Mouse (Mus musculus) neural tube, embryonic 14.5 days (tissue): ENCODE measurements around the gene Slc22a14. TPM values are rescaled to one million over a fixed set of nuclear protein-coding genes. Genes with fewer than 3 reads are reported as not detected.

Source experiments
- ATAC-seq: fragments of 200-750 bp; cut with Nextera tagmentation; 2 replicates; pipeline ENCODE4 v1.8.0; 2017; ENCODE audit warnings: low read depth, mild to moderate bottlenecking, moderate TSS enrichment, moderate library complexity
- H3K27ac ChIP-seq: fragments of 300-500 bp; sonication (generic); 2 replicates; pipeline ENCODE4 v1.5.1; 2014; ENCODE audit warnings: low read depth, mild to moderate bottlenecking, control low read depth, low read length, moderate library complexity, mixed read lengths
- H3K27me3 ChIP-seq: fragments of 300-500 bp; sonication (generic); 2 replicates; pipeline ENCODE4 v1.6.1; 2014; ENCODE audit warnings: low read length; ENCODE audit not compliant: control insufficient read depth, insufficient read depth
- H3K36me3 ChIP-seq: fragments of 300-500 bp; sonication (generic); 2 replicates; pipeline ENCODE4 v1.6.1; 2014; ENCODE audit warnings: low read length, mixed read lengths; ENCODE audit not compliant: control insufficient read depth, insufficient read depth
- H3K4me1 ChIP-seq: fragments of 300-500 bp; sonication (generic); 2 replicates; pipeline ENCODE4 v1.6.1; 2014; ENCODE audit warnings: low read length; ENCODE audit not compliant: control insufficient read depth, insufficient read depth
- H3K4me2 ChIP-seq: fragments of 300-500 bp; sonication (generic); 2 replicates; pipeline ENCODE4 v1.6.1; 2014; ENCODE audit warnings: mild to moderate bottlenecking, low read depth, low read length, control low read depth
- H3K4me3 ChIP-seq: fragments of 300-500 bp; sonication (generic); 2 replicates; pipeline ENCODE4 v1.5.1; 2014; ENCODE audit warnings: low read depth, low read length, control low read depth, mixed read lengths
- H3K9ac ChIP-seq: fragments of 300-500 bp; sonication (generic); replicated peaks from 2 replicates; pipeline ENCODE4 v1.6.1; 2014; ENCODE audit warnings: low read depth, mild to moderate bottlenecking, control low read depth, low read length, mixed read lengths
- H3K9me3 ChIP-seq: fragments of 300-500 bp; sonication (generic); 2 replicates; pipeline ENCODE4 v1.6.1; 2016; ENCODE audit warnings: low read length; ENCODE audit not compliant: control insufficient read depth
- WGBS: fragments of 180-500 bp; shearing (Covaris S2); extraction: QIAGEN DNeasy Blood & Tissue Kit; methylation state at CpG from one replicate; pipeline ENCODE4 v1.1.7; 2014; 5-methylcytosine and 5-hydroxymethylcytosine counted together
- polyA plus RNA-seq: library from polyadenylated mRNA; unstranded; fragments of >200 nt; fragmentation: Nextera tagmentation; extraction: Ambion mirVana; gene quantifications from 2 replicates; pipeline ENCODE4 v1.2.1, GENCODE M21; 2014

Slc22a14 gene
- polyA plus RNA-seq, 1 experiment from 2014 or later = not detected

- no peaks in the 10 kb centered on the region for H3K9me3 ChIP-seq
- H3K27me3 ChIP-seq = no peaks in the 10 kb centered on the region
- H3K4me2 ChIP-seq = no peak overlapping the region
- no peak overlapping the region for H3K4me3 ChIP-seq
- H3K27ac ChIP-seq = no peak overlapping the region
- 87% methylated on average over 5 of the region's 5 CpGs for WGBS
- H3K9ac ChIP-seq = no peak overlapping the region
- H3K4me1 ChIP-seq = no peaks in the 10 kb centered on the region
- no peak for ATAC-seq
- H3K36me3 ChIP-seq = no peaks in the 10 kb centered on the region
These were observed 163.7 kb downstream of the Slc22a14 start for GRCm38 (mm10) chr9:119201653-119202052.

DNA sequence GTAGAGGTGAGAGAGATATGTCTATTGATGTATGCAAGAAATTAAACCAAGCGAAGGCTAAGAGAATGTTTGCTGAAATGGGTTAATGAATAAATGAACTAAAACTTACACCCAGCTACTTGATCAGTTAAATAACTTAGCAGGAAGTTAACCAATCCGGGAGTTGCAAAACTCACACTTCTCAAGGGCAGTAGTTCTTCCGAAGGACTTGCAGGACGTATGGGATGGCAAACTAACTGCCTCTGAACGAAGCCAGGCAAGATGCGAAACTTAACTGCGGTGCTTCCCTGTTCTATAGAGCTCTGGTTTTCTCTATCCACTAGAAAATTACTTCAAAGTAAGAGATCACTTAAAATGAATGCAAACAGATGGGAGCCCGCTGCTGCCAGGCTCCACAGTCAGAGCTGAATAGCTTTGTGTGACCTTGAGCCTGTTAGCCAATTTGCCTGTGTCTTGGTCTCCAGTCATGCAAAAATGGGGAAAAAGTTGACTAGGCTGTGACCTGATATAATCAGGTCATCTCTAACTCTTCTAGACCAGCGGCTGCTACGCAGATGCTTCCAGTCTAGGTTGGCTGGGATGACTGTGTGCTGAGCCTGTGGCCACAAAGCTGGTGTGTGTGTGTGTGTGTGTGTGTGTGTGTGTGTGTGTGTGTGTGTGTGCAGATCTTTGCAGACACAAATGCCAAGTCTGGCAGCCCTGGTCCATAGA lies 166.0 kb downstream of the Slc22a14 start:
- H3K27ac ChIP-seq = no peak overlapping the region
- WGBS = 90% methylated on average over 10 of the region's 10 CpGs
- no peaks in the 10 kb centered on the region for H3K9me3 ChIP-seq
- H3K27me3 ChIP-seq = no peaks in the 10 kb centered on the region
- H3K9ac ChIP-seq = no peak overlapping the region
- H3K36me3 ChIP-seq = no peaks in the 10 kb centered on the region
- ATAC-seq = no peak
- no peaks in the 10 kb centered on the region for H3K4me1 ChIP-seq
- H3K4me3 ChIP-seq = no peak overlapping the region
- no peak overlapping the region for H3K4me2 ChIP-seq

- no peaks in the 10 kb centered on the region for H3K9me3 ChIP-seq
- H3K4me3 ChIP-seq = no peak overlapping the region
- ATAC-seq = no peak
- no peaks in the 10 kb centered on the region for H3K27me3 ChIP-seq
- H3K36me3 ChIP-seq = no peaks in the 10 kb centered on the region
- H3K4me2 ChIP-seq = no peak overlapping the region
- no peak overlapping the region for H3K9ac ChIP-seq
- WGBS = 40% methylated on average over 11 of the region's 11 CpGs
- no peaks in the 10 kb centered on the region for H3K4me1 ChIP-seq
- H3K27ac ChIP-seq = no peak overlapping the region
These were observed 173.0 kb downstream of the Slc22a14 start for GRCm38 (mm10) chr9:119192202-119192990.

DNA sequence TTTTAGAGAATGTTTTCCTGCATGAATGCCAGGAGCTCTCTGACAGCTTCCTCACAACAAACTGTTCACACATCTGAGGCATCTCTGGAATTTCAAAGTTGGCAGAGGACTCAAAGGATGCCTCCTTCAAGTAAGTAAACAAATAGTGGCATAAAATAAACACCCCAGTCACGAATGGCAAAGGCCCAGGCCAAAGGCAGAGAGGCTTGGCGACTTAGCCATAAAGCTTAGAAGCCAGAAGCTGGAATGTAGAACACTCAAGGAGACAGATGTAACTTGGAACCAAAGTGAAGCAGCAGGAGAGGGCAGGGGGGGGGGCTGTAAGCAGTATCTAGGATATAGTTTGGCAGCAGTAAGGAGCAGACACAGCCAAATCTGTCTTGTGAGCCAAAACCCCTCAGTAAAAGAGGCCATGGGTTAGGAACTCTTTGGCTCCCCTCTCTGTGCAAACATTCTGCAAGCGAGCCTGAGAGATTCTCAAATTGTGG lies 184.1 kb downstream of the Slc22a14 start:
- no peaks in the 10 kb centered on the region for H3K27me3 ChIP-seq
- H3K4me3 ChIP-seq = no peak overlapping the region
- H3K4me1 ChIP-seq = no peaks in the 10 kb centered on the region
- H3K36me3 ChIP-seq = no peaks in the 10 kb centered on the region
- 38% methylated on average over 3 of the region's 3 CpGs for WGBS
- no peak; the same call in 1 of the 2 replicates for ATAC-seq
- no peak overlapping the region for H3K9ac ChIP-seq
- no peaks in the 10 kb centered on the region for H3K9me3 ChIP-seq
- no peak overlapping the region for H3K4me2 ChIP-seq
- no peak overlapping the region for H3K27ac ChIP-seq

DNA sequence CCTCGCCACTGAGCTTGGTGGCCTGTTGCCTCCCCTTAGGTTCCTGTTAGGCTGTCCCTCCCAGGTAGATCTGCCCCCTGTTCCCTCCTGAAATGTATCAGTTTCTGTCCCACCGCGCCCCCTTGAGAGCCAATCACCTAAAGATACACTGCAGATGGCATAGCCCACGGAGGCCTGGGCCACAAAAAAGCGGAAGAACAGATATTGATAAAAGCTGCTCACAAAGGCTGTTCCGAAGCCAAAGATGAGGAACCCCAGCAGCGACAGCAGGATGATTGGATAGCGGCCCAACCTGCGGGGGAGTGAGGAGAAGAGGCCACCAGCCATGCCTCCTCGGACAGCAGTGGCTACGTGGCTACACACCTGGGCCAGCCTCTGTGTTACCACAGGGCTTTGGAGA lies 186.1 kb downstream of the Slc22a14 start:
- no peak overlapping the region for H3K9ac ChIP-seq
- WGBS = 87% methylated on average over 11 of the region's 11 CpGs
- H3K4me3 ChIP-seq = no peak overlapping the region
- no peaks in the 10 kb centered on the region for H3K36me3 ChIP-seq
- no peak overlapping the region for H3K4me2 ChIP-seq
- H3K4me1 ChIP-seq = no peaks in the 10 kb centered on the region
- ATAC-seq = no peak
- no peaks in the 10 kb centered on the region for H3K9me3 ChIP-seq
- H3K27ac ChIP-seq = no peak overlapping the region
- H3K27me3 ChIP-seq = no peaks in the 10 kb centered on the region

DNA sequence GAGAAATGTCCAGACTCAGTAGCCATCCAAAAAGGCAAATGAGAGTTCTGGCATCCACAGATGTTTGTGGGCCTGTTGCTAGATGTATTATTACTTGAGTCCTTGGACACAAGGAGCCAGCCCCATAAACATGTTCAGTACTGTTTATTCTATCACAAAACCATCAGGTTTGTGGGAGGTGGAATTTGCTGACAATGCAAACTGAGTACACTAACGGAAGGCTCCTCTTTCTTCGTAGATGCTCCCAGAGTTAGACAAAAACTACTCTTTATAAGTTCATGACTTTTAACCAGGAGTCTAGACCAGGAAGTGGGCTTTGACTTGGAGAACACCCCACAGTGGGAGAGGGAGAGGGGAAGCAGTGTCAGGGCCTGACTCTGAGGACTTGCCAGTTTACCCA lies 197.7 kb downstream of the Slc22a14 start:
- H3K4me3 ChIP-seq = no peak overlapping the region
- WGBS = 98% methylated on average over 2 of the region's 2 CpGs
- H3K36me3 ChIP-seq = no peaks in the 10 kb centered on the region
- H3K4me2 ChIP-seq = no peak overlapping the region
- no peaks in the 10 kb centered on the region for H3K4me1 ChIP-seq
- ATAC-seq = no peak
- no peak overlapping the region for H3K9ac ChIP-seq
- no peaks in the 10 kb centered on the region for H3K27me3 ChIP-seq
- H3K27ac ChIP-seq = no peak overlapping the region
- no peaks in the 10 kb centered on the region for H3K9me3 ChIP-seq

- Histone ChIP-seq H3K4me1 (no peaks in the 10 kb centered on the region), H3K36me3 (no peaks in the 10 kb centered on the region)
- WGBS = 96% methylated on average over 6 of the region's 6 CpGs
These were observed 199.8 kb downstream of the Slc22a14 start for GRCm38 (mm10) chr9:119165548-119165947.

DNA sequence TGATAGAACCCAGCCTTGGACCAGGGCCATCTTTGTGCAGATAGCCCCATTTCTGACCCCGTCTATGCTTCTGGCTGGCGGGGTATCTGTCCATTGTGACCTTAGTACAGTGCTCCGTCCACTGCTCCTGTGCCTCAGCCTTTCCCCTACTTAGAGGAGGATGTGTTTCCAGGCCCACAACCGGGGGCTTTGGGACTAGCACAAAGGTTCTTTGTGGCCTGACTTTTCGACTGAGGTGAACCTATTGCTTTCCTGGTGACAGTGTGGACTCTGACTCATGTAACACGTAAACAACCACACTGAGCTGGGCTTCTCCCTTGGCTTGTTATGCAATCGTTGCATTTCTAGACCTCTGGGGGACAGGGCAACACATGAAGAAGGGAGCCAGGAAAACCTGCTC lies 200.6 kb downstream of the Slc22a14 start:
- Histone ChIP-seq H3K27me3 (no peaks in the 10 kb centered on the region), H3K9me3 (no peaks in the 10 kb centered on the region), H3K4me3 (no peak overlapping the region), H3K9ac (no peak overlapping the region), H3K4me1 (no peaks in the 10 kb centered on the region), H3K27ac (no peak overlapping the region), H3K4me2 (no peak overlapping the region), H3K36me3 (no peaks in the 10 kb centered on the region)
- ATAC-seq = no peak
- 89% methylated on average over 7 of the region's 7 CpGs for WGBS

More at GRCm38 (mm10) chr9:119165548-119165947, 199.8 kb downstream of the Slc22a14 start:
- no peak overlapping the region for H3K9ac ChIP-seq
- H3K27me3 ChIP-seq = no peaks in the 10 kb centered on the region
- no peak overlapping the region for H3K27ac ChIP-seq
- no peak overlapping the region for H3K4me3 ChIP-seq
- no peaks in the 10 kb centered on the region for H3K9me3 ChIP-seq
- no peak for ATAC-seq
- H3K4me2 ChIP-seq = no peak overlapping the region

- 87% methylated on average over 3 of the region's 3 CpGs for WGBS
- Histone ChIP-seq H3K4me3 (no peak overlapping the region), H3K4me2 (no peak overlapping the region), H3K27me3 (no peaks in the 10 kb centered on the region), H3K36me3 (no peaks in the 10 kb centered on the region), H3K27ac (no peak overlapping the region), H3K9me3 (no peaks in the 10 kb centered on the region), H3K4me1 (no peaks in the 10 kb centered on the region), H3K9ac (no peak overlapping the region)
- ATAC-seq = no peak
These were observed 204.7 kb downstream of the Slc22a14 start for GRCm38 (mm10) chr9:119160689-119161088.
